Mouse (Mus musculus) central nervous system, embryonic 11.5 days (tissue): ENCODE results near the gene Golt1b. TPM values are rescaled to one million over a fixed set of nuclear protein-coding genes. Genes with fewer than 3 reads are reported as not detected.

Source experiments
- polyA plus RNA-seq: library from polyadenylated mRNA; depleted of rRNA; stranded (reverse); fragments of >200 nt; gene quantifications from 2 replicates; pipeline ENCODE4 v1.2.3, GENCODE M21; 2012; rRNA removed

Gene Golt1b
- polyA plus RNA-seq = 22.6 and 35.1 TPM in 2 replicates

DNA sequence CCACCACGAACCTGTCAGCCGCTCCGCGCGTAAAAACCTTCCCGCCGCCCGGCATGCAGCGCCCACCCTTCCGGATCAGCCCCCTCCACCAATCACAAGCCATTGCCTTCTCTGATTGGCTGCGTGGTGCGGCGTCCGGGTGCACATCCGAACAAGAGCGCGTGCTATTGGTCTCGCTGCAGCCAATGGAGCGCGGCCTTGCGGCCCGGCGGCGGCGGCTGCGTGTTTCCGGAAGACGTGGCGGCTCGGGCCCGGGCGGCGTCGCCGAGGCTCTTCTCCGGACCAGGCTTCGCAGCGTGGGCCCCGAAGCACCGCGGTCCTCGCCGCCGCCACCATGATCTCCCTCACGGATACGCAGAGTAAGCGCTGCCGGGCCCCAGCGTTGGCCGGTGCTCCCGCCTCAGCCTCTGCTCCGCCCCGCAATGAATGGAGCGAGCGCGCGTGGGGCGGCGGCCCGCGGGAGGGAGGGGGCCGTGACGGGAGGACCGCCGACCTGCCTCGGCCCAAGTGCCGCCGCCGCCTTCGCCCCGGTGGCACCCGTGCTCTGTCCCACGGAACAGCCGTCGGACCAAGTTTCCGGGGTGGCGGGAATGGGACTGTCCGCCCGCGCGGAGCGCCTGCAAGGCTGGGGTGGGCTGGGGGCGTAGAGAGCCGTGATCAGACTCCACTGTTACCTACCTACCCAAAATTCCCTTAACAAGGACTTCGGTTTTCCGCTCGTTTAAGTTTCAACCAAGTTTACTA lies at the start of gene Golt1b, which contains the start of gene Recql:
TSS of gene Golt1b (plus strand) at position 211 of the 744 bp plus-strand sequence.
TSS of gene Recql (minus strand) at position 77 of the 744 bp plus-strand sequence.

DNA sequence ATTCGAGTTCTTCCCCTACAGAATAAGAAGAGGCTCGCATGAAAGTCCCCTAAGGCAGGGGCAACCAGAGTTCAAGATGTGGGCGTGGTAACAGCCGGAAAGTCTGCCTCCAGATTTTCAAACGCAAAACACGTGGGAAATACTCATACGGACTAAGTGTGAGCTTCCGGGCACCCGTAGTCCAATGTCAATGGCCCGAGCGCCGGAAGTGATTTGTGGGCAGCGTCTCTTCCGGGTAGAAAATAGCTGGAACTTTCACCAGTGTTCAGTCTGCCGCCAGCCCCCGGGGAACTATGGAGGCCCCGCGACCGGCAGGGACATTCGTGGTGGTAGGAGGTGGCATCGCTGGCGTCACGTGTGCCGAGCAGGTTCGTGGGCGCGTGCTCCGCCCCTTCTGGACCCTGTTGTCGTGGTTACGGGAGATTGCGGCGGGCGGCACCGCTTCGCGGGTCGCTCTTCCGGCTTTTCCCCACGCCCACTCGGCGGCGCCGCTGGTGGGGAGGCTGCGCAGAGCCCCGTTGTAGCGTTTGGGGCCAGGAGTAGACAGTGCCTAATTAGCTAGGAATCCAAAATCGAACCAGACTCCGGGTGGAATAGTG lies 41.5 kb upstream of the Golt1b start, which contains the start of gene Pyroxd1:
TSS of gene Pyroxd1 (plus strand) at position 215 of the 599 bp plus-strand sequence.

DNA sequence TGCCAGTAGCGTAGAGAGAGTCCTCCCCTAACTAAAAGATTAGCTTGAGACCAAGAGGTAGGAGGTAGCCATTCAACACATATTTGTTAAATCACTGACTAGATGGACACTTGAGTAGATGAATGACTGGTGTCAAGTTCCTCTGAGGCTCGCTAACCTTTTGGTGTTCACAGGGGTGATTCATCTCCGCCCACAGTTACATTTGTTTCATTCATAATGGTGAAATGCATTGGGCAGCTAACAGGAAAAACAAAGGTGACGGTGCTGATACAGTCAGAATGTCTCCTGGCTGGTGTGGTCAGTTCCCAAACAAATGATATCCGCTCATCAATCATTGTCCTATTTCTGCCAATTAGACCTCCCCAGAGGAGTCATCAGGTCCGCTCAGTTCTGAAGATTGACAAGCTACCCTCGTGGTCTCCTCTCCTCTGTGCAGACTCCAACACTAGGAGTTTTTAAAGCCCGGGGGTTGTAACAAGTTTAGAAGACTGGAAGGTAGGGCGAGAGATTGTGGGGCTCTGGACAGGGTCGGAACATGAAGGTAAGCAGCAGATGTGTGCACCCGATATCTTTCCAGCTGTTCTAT lies 26.0 kb downstream of the Golt1b start, which contains the start of gene Spx:
TSS of gene Spx (plus strand) at position 536 of the 586 bp plus-strand sequence.

Other genes with a start within 250 kb of the Golt1b start
- gene Slco1a6, start 178.7 kb upstream of the Golt1b start, polyA plus RNA-seq = 0.01 and 0.02 TPM in 2 replicates
- 0.71 and 0.78 TPM in 2 replicates for gene Iapp, start 88.8 kb upstream of the Golt1b start, polyA plus RNA-seq
- gene Slco1a5, start 64.2 kb upstream of the Golt1b start, polyA plus RNA-seq = 0.23 and 0.32 TPM in 2 replicates
- gene Pyroxd1, start 41.6 kb upstream of the Golt1b start, polyA plus RNA-seq = 15.1 and 15.2 TPM in 2 replicates
- gene Recql, start 134 bp upstream of the Golt1b start, polyA plus RNA-seq = 26.2 and 28.8 TPM in 2 replicates
- 6.1 and 8.9 TPM in 2 replicates for gene Spx, start 26.2 kb downstream of the Golt1b start, polyA plus RNA-seq
- 0.67 and 0.80 TPM in 2 replicates for gene Gys2, start 85.9 kb downstream of the Golt1b start, polyA plus RNA-seq
- 368 and 395 TPM in 2 replicates for gene Ldhb, start 120.7 kb downstream of the Golt1b start, polyA plus RNA-seq
- 4.1 and 4.5 TPM in 2 replicates for gene Kcnj8, start 184.4 kb downstream of the Golt1b start, polyA plus RNA-seq